Mouse (Mus musculus) heart, adult 2 months (tissue): ENCODE data around the gene Rps10.

Experiments used
- CTCF ChIP-seq: fragments of 200-600 bp; IDR thresholded peaks from 2 replicates; pipeline ENCODE4 v1.8.1; 2022; ENCODE audit warnings: antibody characterized with exemption, mild to moderate bottlenecking, moderate library complexity
- POLR2A ChIP-seq: fragments of 200-500 bp; IDR thresholded peaks from 2 replicates; pipeline ENCODE4 v1.6.1; 2011; ENCODE audit warnings: mild to moderate bottlenecking, low read depth, low read length, control low read depth; ENCODE audit not compliant: insufficient read depth

DNA sequence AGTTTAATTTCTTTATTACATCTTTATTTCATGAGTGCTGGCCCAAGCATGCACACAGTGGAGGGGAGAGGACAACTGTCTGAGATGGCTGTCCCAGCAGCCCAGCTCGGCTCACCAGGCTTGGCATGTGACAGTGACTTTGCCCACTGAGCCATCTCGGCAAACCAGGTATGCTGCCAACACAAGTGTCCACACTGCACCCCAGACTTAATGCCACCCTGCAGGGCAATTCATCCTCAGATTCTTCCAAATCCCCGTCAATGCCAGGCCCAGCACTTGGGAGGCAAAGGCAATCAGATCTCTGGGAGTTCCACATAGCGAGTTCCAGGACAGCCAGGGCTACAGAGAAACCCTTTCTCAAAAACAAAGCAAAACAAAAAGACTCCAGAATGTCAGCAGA lies 23.5 kb downstream of the Rps10 start:
- TF ChIP-seq CTCF = no peak
- no peak for TF ChIP-seq POLR2A
